Mouse (Mus musculus): Measurements from ENCODE around the gene Erlin1. TPM values are rescaled to one million over a fixed set of nuclear protein-coding genes. Genes with fewer than 3 reads are reported as not detected.

The Erlin1 gene
- total RNA-seq, 2 experiments from 2014 or later: 6.0 to 7.3 TPM

- DNase-seq: no peak
- intact Hi-C loops (cut with DNase I): no loop called here
Observed at GRCm38 (mm10) chr19:44004261-44004660, 65.3 kb downstream of the Erlin1 start.

GRCm38 (mm10) chr19:44000720-44001119, 68.9 kb downstream of the Erlin1 start:
- DNase-seq: no peak
- intact Hi-C loops (cut with DNase I): no loop called here

- intact Hi-C loops (cut with DNase I): no loop called here
Observed at GRCm38 (mm10) chr19:44000061-44000460, 69.5 kb downstream of the Erlin1 start.

GRCm38 (mm10) chr19:43998802-43999527, 70.6 kb downstream of the Erlin1 start:
- DNase-seq: no peak
- intact Hi-C loops (cut with DNase I): no loop called here

More at GRCm38 (mm10) chr19:44000061-44000460, 69.5 kb downstream of the Erlin1 start:
- no peak for DNase-seq

- intact Hi-C loops (cut with DNase I): no loop called here
- DNase-seq: no peak
Observed at GRCm38 (mm10) chr19:43998101-43998500, 71.5 kb downstream of the Erlin1 start.

GRCm38 (mm10) chr19:43995427-43995826, 74.2 kb downstream of the Erlin1 start:
- DNase-seq: no peak
- intact Hi-C loops (cut with DNase I): no loop called here

- no peak for DNase-seq
- intact Hi-C loops (cut with DNase I): no loop called here
Observed at GRCm38 (mm10) chr19:43992464-43992863, 77.1 kb downstream of the Erlin1 start.

GRCm38 (mm10) chr19:43990362-43990761, 79.2 kb downstream of the Erlin1 start:
- DNase-seq: no peak
- intact Hi-C loops (cut with DNase I): no loop called here

- no peak for DNase-seq
- intact Hi-C loops (cut with DNase I): no loop called here
Observed at GRCm38 (mm10) chr19:43986069-43986794, 83.4 kb downstream of the Erlin1 start, which contains the start of gene Cpn1. Gene Cpn1, minus strand, starts transcription at chr19:43986556.

Other genes starting within 250 kb of the Erlin1 start
- 1 to 10 TPM; 8.3 to 9.9 TPM for gene Dnmbp, start 129.6 kb downstream of the Erlin1 start, total RNA-seq (2021)
- under 1 TPM in 1 of 2 experiments, not detected in 1; 0.12 TPM for gene Cpn1, start 83.2 kb downstream of the Erlin1 start, total RNA-seq (2021)
- gene Cyp2c23, start 40.6 kb downstream of the Erlin1 start, total RNA-seq (2021): under 1 TPM in 1 of 2 experiments, not detected in 1; 0.15 TPM
- 10 to 100 TPM; 30.2 to 34.0 TPM for gene Chuk, start 37.7 kb upstream of the Erlin1 start, total RNA-seq (2021)
- 10 to 100 TPM in 1 of 2 experiments, 1 to 10 TPM in 1; 9.0 to 11.6 TPM for gene Cwf19l1, start 66.1 kb upstream of the Erlin1 start, total RNA-seq (2021)
- 10 to 100 TPM; 12.9 to 15.6 TPM for gene Bloc1s2, start 76.7 kb upstream of the Erlin1 start, total RNA-seq (2021)
- gene Pkd2l1, start 122.7 kb upstream of the Erlin1 start, total RNA-seq (2021): not detected
- gene Scd3, start 133.5 kb upstream of the Erlin1 start, total RNA-seq (2021): not detected
- gene Scd2, start 223.9 kb upstream of the Erlin1 start, total RNA-seq (2021): 10 to 100 TPM; 24.8 to 27.2 TPM

Data from heart, postnatal 14 days (tissue).